Mouse (Mus musculus) leukemia stem cell, adult 10-12 weeks (primary cell): ENCODE data around the gene Prkd2. TPM values are rescaled to one million over a fixed set of nuclear protein-coding genes. Genes with fewer than 3 reads are reported as not detected.

Source experiments
- polyA plus RNA-seq: library from polyadenylated mRNA; stranded (reverse); fragments of >175 nt; gene quantifications from 2 replicates; pipeline ENCODE4 v1.2.3, GENCODE M21; 2012; ENCODE audit warnings: low replicate concordance

Gene Prkd2
- polyA plus RNA-seq, result 33.2 and 65.6 TPM in 2 replicates

DNA sequence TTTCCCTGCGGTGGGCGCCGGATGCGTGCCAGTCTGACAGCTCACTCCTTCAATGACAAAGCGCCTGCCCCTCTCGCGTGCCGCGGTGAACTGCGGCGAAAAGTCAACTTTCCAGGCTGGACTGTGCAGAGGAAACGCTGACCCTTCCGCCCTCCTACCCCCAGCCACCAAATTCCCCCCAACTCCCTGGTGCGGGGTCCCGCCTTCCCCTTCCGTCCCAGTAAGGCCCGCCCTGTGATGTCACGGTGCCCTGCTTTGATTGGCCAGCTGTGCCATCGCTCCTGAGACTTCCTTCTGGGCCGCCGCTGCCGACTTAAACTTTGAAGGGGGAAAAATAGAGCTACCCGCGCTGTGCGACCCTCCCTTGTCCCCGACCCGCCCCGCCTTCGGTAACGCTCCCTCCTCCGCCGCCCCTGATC lies at the start of gene Prkd2:
Gene Prkd2, plus strand, starts transcription at position 258 of the 419 bp plus-strand sequence.

DNA sequence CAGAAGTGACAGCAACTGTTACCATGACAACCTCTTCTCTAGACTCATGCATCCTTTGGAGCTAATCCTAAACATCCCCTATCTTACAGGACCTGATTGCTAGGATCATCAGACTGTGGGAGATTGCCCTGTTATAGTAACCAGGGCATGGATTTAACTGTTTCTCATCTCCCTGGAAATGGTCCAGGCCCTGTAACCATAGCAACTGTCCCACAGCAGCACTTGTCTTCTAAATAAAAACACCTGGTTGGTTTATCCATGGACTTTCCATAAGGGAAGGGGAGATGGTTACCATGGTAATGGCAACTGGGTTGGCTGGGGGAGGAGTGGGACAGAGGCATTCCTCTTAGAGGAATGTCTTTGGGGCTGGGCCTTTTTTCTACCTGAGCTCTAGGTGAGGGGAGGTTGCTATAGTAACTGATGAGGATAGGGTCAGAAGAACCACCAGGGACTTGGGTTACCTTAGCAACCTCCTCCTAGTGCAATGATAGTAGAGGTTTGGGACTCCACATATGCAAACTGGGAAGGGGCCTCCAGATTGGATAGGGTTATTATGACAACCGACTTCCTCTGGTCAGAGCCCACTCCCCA lies 27.3 kb upstream of the Prkd2 start, which contains the start of gene Strn4:
Gene Strn4, plus strand, starts transcription at position 539 of the 591 bp plus-strand sequence.

DNA sequence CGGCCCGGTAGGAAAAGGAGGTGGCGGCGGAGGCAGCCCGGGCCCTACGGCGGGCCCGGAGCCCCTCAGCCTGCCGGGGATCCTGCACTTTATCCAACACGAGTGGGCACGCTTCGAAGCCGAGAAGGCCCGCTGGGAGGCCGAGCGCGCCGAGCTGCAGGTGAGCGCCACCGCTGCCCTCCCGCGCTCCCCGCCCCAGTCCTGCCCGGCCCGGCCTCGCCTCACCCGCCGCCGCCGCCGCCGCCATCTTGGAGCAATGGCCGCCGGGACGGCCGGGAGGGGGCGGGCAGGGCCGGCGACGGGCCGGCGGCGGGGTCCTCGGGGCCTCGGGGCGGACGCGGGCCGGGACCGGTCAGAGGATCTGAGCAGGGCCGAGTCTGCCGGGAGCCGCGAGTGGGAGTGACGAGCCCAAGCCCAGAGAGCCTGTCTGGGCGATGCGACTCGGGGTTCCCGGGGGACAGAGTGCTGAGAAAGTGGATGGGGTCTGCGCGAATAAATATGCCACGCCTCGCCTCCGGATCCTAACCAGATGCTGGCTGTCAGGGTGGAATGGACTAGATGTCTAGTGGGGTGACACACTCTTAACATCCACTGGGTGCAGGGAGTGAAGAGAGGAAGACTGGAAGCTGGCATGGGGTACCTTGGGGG lies 26.1 kb upstream of the Prkd2 start, which contains the start of gene Fkrp:
Gene Fkrp, minus strand, starts transcription at position 258 of the 648 bp plus-strand sequence.

DNA sequence AGATGAGACGGTGACA lies 32.4 kb downstream of the Prkd2 start, which contains the start of gene Dact3:
Gene Dact3, plus strand, starts transcription at position 8 of the 16 bp plus-strand sequence.

DNA sequence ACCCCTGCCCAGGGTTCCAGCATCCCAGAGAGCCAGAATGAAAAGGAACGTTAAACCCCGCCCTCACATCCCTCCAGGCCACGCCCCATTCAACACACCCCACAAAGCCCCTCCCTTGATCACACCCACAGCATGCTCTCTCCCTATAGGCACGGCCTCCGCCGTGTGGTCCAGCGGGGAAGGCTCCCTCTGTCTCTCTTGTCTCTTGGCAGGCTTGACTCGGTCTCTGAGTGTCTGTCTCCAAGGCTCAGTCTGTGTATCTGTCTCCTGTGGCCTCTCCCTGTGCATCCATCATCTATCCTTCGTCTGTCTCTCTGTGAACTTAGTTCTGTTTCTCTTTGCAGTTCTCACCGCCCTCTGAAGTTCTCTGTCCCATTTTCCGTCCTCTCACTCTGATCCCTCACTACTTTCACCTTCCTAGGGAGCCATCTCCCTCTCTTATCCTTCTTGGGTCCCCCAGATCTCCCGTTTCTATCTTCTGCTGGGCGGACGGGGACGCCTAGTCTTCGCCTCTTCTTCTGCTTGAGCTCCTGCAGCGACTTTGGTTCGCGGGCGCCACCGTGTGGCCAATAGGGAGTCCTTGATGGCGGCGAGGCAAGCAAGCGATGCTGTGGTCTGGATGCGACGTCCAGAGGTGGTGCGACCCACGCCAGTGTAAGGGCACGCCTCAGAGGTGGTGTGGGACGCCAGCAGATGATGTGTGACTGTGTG lies 49.1 kb downstream of the Prkd2 start, which contains the start of gene Gng8:
Gene Gng8, plus strand, starts transcription at position 146 of the 711 bp plus-strand sequence.

DNA sequence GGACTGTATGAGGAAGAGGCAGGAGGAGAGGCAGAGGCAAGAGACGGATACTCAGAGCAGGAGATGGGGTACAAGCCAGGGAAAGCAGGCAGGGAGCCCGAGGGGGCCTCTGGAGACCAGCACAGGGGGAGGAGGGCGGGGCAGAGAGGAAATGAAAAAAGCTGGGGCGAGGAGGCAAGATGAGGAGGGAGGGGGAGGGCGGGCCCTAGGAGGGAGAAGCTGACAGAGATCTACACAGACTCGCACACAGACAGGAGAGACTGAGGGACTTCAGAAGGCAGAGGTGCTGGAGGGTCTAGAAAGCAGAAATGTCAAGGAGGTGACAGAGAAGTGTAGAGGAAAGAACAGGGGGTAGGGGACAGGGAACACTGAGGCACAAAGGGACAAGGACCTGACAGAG lies 63.6 kb downstream of the Prkd2 start, which contains the start of gene Ptgir:
Gene Ptgir, plus strand, starts transcription at position 210 of the 400 bp plus-strand sequence.

Other genes with a start within 250 kb of the Prkd2 start
- gene Arhgap35, start 227.9 kb upstream of the Prkd2 start, polyA plus RNA-seq, result 0.97 and 7.1 TPM in 2 replicates
- not detected in 2 replicates for gene Ceacam15, start 167.2 kb upstream of the Prkd2 start, polyA plus RNA-seq
- not detected in 2 replicates for gene Ceacam9, start 121.0 kb upstream of the Prkd2 start, polyA plus RNA-seq
- 337 and 641 TPM in 2 replicates for gene Ap2s1, start 104.5 kb upstream of the Prkd2 start, polyA plus RNA-seq
- 57.8 and 110 TPM in 2 replicates for gene Slc1a5, start 61.6 kb upstream of the Prkd2 start, polyA plus RNA-seq
- gene Strn4, start 27.0 kb upstream of the Prkd2 start, polyA plus RNA-seq, result 110 and 114 TPM in 2 replicates
- gene Fkrp, start 26.2 kb upstream of the Prkd2 start, polyA plus RNA-seq, result 34.4 and 47.5 TPM in 2 replicates
- gene Dact3, start 32.4 kb downstream of the Prkd2 start, polyA plus RNA-seq, result 0.61 and 1.2 TPM in 2 replicates
- gene Gng8, start 48.9 kb downstream of the Prkd2 start, polyA plus RNA-seq, result not detected in 2 replicates
- gene Ptgir, start 63.6 kb downstream of the Prkd2 start, polyA plus RNA-seq, result 0.28 and 0.76 TPM in 2 replicates
- 1,517 and 1,958 TPM in 2 replicates for gene Calm3, start 81.2 kb downstream of the Prkd2 start, polyA plus RNA-seq
- gene Pnmal2, start 101.8 kb downstream of the Prkd2 start, polyA plus RNA-seq, result 0.15 TPM in 1 of 2 replicates, not detected in the other
- 0.09 TPM in 1 of 2 replicates, not detected in the other for gene Pnmal1, start 116.8 kb downstream of the Prkd2 start, polyA plus RNA-seq
- gene Gm42372, start 140.2 kb downstream of the Prkd2 start, polyA plus RNA-seq, result 0.12 and 0.33 TPM in 2 replicates
- gene Ccdc8, start 149.8 kb downstream of the Prkd2 start, polyA plus RNA-seq, result 0.12 and 0.42 TPM in 2 replicates
- gene Ppp5c, start 185.0 kb downstream of the Prkd2 start, polyA plus RNA-seq, result 104 and 116 TPM in 2 replicates
- 6.1 and 9.2 TPM in 2 replicates for gene Hif3a, start 219.5 kb downstream of the Prkd2 start, polyA plus RNA-seq
- gene Psg16, start 231.1 kb downstream of the Prkd2 start, polyA plus RNA-seq, result not detected in 2 replicates